Mouse (Mus musculus): ENCODE data around the gene Mylk. TPM values are rescaled to one million over a fixed set of nuclear protein-coding genes. Genes with fewer than 3 reads are reported as not detected.

Mylk gene
- polyA plus RNA-seq, 1 experiment from 2014 or later: 4.4 TPM

DNA sequence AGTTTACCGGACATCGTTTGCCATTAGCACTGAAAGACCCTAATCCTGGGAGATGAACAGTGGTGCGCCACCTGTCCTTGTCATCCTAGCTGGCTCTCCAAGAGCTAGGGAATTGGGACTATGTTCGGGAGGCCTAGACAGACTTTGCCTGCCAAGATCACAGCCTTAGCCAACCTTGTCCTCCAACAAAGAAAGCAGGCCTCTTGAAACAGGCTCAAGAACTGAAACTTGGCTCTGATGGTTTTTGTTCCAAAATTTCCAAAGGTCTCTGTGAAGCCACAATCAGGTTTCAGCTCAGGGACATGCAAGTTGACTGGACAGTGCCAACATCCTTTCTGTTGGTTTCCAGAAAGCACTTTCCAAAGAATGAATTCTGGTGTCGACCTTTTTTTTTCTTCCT is 247.8 kb downstream of the Mylk start:
- Histone ChIP-seq H3K4me3 (ENCODE audit: low read depth, low read length) (no peak overlapping the region), H3K4me1 (replicated peaks; ENCODE audit: control insufficient read depth, insufficient read depth, low read length) (no peaks in the 10 kb centered on the region), H3K4me2 (no peak overlapping the region), H3K9ac (ENCODE audit: low read depth, low read length) (no peak overlapping the region), H3K27me3 (replicated peaks; ENCODE audit: control insufficient read depth, insufficient read depth, low read length) (no peaks in the 10 kb centered on the region), H3K9me3 (ENCODE audit: control insufficient read depth, low read length) (no peaks in the 10 kb centered on the region), H3K36me3 (ENCODE audit: control insufficient read depth, insufficient read depth, low read length) (no peaks in the 10 kb centered on the region), H3K27ac (ENCODE audit: low read depth, low read length) (no peak overlapping the region)
- WGBS: 88% methylated on average over 5 of the region's 5 CpGs
- ATAC-seq (replicated peaks; ENCODE audit: low FRiP score) (no peak), DNase-seq (ENCODE audit: low spot score) (no peak)

DNA sequence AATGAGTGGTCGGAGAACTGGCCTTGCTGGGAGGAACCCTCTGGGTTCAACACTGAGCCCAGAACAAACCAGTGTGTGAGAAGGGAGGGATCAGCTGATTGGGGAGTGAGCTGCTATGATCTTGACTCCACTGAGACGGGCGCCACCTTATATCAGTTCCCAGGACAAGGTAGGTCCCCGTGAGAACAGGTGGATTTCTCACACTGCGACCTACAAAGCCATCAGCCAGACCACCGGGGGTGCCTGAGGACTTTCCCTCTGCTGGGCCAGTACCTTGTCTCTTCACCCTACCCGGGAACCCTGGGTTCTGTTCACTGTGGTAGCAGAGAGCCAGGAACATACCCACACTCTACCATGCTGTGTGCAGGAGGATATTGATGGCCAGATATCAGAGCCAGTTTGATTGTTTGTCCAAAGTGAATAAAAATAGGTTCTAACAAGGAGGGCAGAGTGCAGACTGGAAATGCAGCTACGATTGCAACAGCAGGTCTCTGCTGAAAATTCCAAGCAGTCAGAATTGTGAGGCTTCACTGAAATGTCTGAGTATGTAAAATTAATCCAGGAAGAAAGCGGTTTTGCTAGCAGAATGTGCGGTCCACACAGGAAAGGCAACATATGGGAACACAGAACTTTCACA is 248.8 kb downstream of the Mylk start:
- H3K9ac ChIP-seq (ENCODE audit: low read depth, low read length): no peak overlapping the region
- H3K27ac ChIP-seq (ENCODE audit: low read depth, low read length): no peak overlapping the region
- H3K4me3 ChIP-seq (ENCODE audit: low read depth, low read length): no peak overlapping the region
- no peak overlapping the region for H3K4me2 ChIP-seq
- no peaks in the 10 kb centered on the region for H3K36me3 ChIP-seq (ENCODE audit: control insufficient read depth, insufficient read depth, low read length)
- no peak for ATAC-seq (replicated peaks; ENCODE audit: low FRiP score)
- WGBS: 76% methylated on average over 10 of the region's 10 CpGs
- no peaks in the 10 kb centered on the region for H3K4me1 ChIP-seq (replicated peaks; ENCODE audit: control insufficient read depth, insufficient read depth, low read length)
- no peak for DNase-seq (ENCODE audit: low spot score)
- no peaks in the 10 kb centered on the region for H3K27me3 ChIP-seq (replicated peaks; ENCODE audit: control insufficient read depth, insufficient read depth, low read length)
- H3K9me3 ChIP-seq (ENCODE audit: control insufficient read depth, low read length): no peaks in the 10 kb centered on the region

DNA sequence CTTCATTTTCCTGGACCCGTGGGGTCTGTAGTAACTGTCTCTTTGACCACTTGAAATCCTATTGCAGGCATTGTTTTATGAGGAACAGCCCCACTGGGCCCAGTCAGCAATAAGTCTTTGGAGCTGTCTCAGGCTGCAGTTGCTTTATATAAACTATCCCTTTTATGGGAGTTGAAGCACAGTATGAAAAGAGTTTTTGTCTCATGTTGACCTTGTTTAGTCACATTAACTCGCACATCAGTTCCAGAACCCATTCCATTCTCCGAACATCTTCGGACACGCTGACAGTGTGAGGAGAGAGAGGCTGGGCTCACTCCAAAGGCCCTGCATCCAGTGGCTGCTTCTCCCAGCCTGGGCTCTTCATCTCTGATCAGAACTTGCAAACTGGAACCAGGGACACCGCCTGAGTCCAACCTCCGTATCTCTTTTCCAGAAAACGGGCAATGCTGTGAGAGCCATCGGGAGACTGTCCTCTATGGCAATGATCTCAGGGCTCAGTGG is 249.7 kb downstream of the Mylk start:
- no peak for DNase-seq (ENCODE audit: low spot score)
- no peaks in the 10 kb centered on the region for H3K36me3 ChIP-seq (ENCODE audit: control insufficient read depth, insufficient read depth, low read length)
- no peaks in the 10 kb centered on the region for H3K27me3 ChIP-seq (replicated peaks; ENCODE audit: control insufficient read depth, insufficient read depth, low read length)
- no peak overlapping the region for H3K4me2 ChIP-seq
- no peaks in the 10 kb centered on the region for H3K4me1 ChIP-seq (replicated peaks; ENCODE audit: control insufficient read depth, insufficient read depth, low read length)
- no peak for ATAC-seq (replicated peaks; ENCODE audit: low FRiP score)
- no peak overlapping the region for H3K27ac ChIP-seq (ENCODE audit: low read depth, low read length)
- H3K9ac ChIP-seq (ENCODE audit: low read depth, low read length): no peak overlapping the region
- 85% methylated on average over 9 of the region's 9 CpGs for WGBS
- H3K9me3 ChIP-seq (ENCODE audit: control insufficient read depth, low read length): no peaks in the 10 kb centered on the region
- H3K4me3 ChIP-seq (ENCODE audit: low read depth, low read length): no peak overlapping the region

DNA sequence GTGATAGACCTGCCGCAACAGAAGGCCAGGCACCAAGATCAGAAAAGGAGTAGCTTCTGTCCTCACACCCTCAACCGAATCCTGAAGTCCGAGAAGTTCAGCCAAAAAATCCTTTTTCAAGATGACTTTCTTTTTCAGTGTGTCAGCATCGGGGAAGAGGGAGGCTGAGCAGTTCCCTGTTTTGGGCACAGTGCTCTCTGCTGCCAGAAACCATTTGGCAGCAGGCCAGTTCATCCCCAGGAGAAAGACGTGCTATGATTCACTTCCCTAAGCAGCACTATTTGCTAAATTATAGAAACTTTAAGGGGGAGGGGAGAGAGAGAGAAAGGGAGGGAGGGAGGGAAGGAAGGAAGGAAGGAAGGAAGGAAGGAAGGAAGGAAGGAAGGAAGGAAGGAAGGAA is 251.1 kb downstream of the Mylk start:
- no peaks in the 10 kb centered on the region for H3K36me3 ChIP-seq (ENCODE audit: control insufficient read depth, insufficient read depth, low read length)
- H3K4me2 ChIP-seq: no peak overlapping the region
- no peak overlapping the region for H3K9ac ChIP-seq (ENCODE audit: low read depth, low read length)
- no peak overlapping the region for H3K27ac ChIP-seq (ENCODE audit: low read depth, low read length)
- H3K9me3 ChIP-seq (ENCODE audit: control insufficient read depth, low read length): no peaks in the 10 kb centered on the region
- H3K4me3 ChIP-seq (ENCODE audit: low read depth, low read length): no peak overlapping the region
- no peak for DNase-seq (ENCODE audit: low spot score)
- ATAC-seq (replicated peaks; ENCODE audit: low FRiP score): no peak
- H3K4me1 ChIP-seq (replicated peaks; ENCODE audit: control insufficient read depth, insufficient read depth, low read length): no peaks in the 10 kb centered on the region
- WGBS: 69% methylated on average over 5 of the region's 5 CpGs
- no peaks in the 10 kb centered on the region for H3K27me3 ChIP-seq (replicated peaks; ENCODE audit: control insufficient read depth, insufficient read depth, low read length)

DNA sequence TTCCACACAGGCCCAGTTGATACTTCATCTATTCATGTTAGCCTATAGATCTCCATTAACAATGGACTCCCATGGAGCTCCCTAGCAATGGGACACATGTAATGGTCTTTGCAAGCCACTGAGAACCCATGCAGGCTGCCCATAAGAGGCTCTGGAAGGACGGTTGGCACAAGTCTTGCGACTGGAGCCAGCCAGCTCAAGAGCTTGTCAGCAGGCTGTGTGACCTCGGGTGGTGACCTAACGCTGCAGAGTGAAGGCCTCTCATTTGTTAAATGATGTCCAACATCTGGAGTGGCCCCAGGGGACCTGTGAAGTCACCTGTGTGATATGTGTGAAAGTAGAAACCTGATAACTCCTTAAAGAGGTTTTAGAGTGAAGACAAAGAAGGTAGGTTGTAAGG is 252.0 kb downstream of the Mylk start:
- ATAC-seq (replicated peaks; ENCODE audit: low FRiP score): no peak
- Histone ChIP-seq H3K9me3 (ENCODE audit: control insufficient read depth, low read length) (no peaks in the 10 kb centered on the region), H3K4me3 (ENCODE audit: low read depth, low read length) (no peak overlapping the region), H3K27me3 (replicated peaks; ENCODE audit: control insufficient read depth, insufficient read depth, low read length) (no peaks in the 10 kb centered on the region), H3K36me3 (ENCODE audit: control insufficient read depth, insufficient read depth, low read length) (no peaks in the 10 kb centered on the region), H3K27ac (ENCODE audit: low read depth, low read length) (no peak overlapping the region), H3K4me2 (no peak overlapping the region), H3K9ac (ENCODE audit: low read depth, low read length) (no peak overlapping the region), H3K4me1 (replicated peaks; ENCODE audit: control insufficient read depth, insufficient read depth, low read length) (no peaks in the 10 kb centered on the region)
- 75% methylated on average over 4 of the region's 4 CpGs for WGBS
- no peak for DNase-seq (ENCODE audit: low spot score)

DNA sequence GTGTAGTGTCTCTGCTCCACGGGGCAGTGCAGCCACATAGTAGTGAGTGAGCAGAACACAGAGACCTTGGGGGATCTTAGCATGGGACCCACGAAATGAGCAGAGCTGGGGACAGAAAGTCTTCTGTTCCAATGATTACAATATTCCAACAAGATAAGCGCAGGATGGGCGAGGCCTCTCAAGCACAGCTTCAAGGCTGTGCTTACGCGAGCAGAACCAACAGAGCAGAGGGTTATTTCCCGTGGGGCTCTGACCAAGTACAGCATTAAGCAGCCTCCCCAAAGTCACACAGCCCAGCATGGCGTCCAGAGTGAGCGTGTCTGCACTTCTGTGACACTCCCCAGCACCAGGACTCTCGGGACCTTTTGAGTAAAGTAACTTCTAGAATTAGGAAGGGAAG is 252.6 kb downstream of the Mylk start:
- no peaks in the 10 kb centered on the region for H3K4me1 ChIP-seq (replicated peaks; ENCODE audit: control insufficient read depth, insufficient read depth, low read length)
- H3K9ac ChIP-seq (ENCODE audit: low read depth, low read length): no peak overlapping the region
- H3K9me3 ChIP-seq (ENCODE audit: control insufficient read depth, low read length): no peaks in the 10 kb centered on the region
- H3K4me2 ChIP-seq: no peak overlapping the region
- H3K4me3 ChIP-seq (ENCODE audit: low read depth, low read length): no peak overlapping the region
- no peak overlapping the region for H3K27ac ChIP-seq (ENCODE audit: low read depth, low read length)
- no peaks in the 10 kb centered on the region for H3K36me3 ChIP-seq (ENCODE audit: control insufficient read depth, insufficient read depth, low read length)
- 78% methylated on average over 10 of the region's 10 CpGs for WGBS
- ATAC-seq (replicated peaks; ENCODE audit: low FRiP score) (no peak), DNase-seq (ENCODE audit: low spot score) (no peak)
- no peaks in the 10 kb centered on the region for H3K27me3 ChIP-seq (replicated peaks; ENCODE audit: control insufficient read depth, insufficient read depth, low read length)

DNA sequence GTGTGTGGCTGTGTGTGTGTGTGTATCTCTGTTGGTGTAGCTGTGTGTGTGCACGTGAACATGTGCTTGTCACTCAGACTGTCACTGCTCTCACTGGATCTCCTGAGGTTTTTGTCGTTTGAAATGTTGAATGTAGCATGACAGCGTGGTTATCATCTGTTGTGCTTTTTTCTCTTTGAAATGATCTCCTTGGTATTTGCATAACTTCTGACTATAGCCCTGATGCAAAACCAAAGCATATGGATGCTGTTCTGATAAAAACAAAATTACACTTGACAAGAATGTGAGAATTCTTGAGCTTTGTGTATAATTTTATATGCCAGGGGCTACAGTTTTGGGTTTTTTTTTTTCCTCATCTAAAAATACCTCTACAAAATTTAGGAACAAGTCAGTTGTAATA is 254.0 kb downstream of the Mylk start:
- no peaks in the 10 kb centered on the region for H3K36me3 ChIP-seq (ENCODE audit: control insufficient read depth, insufficient read depth, low read length)
- ATAC-seq (replicated peaks; ENCODE audit: low FRiP score): no peak
- WGBS: 77% methylated on average over 3 of the region's 3 CpGs
- no peaks in the 10 kb centered on the region for H3K9me3 ChIP-seq (ENCODE audit: control insufficient read depth, low read length)
- no peaks in the 10 kb centered on the region for H3K4me1 ChIP-seq (replicated peaks; ENCODE audit: control insufficient read depth, insufficient read depth, low read length)
- H3K9ac ChIP-seq (ENCODE audit: low read depth, low read length): no peak overlapping the region
- H3K4me3 ChIP-seq (ENCODE audit: low read depth, low read length): no peak overlapping the region
- no peak overlapping the region for H3K27ac ChIP-seq (ENCODE audit: low read depth, low read length)
- no peak overlapping the region for H3K4me2 ChIP-seq
- no peaks in the 10 kb centered on the region for H3K27me3 ChIP-seq (replicated peaks; ENCODE audit: control insufficient read depth, insufficient read depth, low read length)
- DNase-seq (ENCODE audit: low spot score): no peak

DNA sequence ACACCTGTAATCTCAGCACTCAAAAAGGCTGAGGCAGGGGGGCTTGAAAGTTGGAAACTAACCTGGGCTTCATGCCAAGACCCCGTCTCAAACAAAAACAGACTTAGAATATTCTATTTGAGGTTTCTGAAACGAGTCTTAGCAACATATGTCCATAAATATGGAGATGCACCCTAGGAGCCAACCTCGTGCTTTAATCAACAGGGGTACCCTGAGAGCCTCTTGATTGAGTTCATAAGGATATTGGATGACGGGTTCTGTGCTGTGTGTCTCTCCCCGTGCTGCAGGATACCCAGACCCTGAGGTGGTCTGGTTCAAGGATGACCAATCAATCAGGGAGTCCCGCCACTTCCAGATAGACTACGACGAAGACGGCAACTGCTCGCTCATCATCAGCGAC is 255.0 kb downstream of the Mylk start:
- no peak for ATAC-seq (replicated peaks; ENCODE audit: low FRiP score)
- Histone ChIP-seq H3K4me1 (replicated peaks; ENCODE audit: control insufficient read depth, insufficient read depth, low read length) (no peaks in the 10 kb centered on the region), H3K9ac (ENCODE audit: low read depth, low read length) (no peak overlapping the region), H3K27me3 (replicated peaks; ENCODE audit: control insufficient read depth, insufficient read depth, low read length) (no peaks in the 10 kb centered on the region), H3K36me3 (ENCODE audit: control insufficient read depth, insufficient read depth, low read length) (no peaks in the 10 kb centered on the region), H3K4me2 (no peak overlapping the region), H3K4me3 (ENCODE audit: low read depth, low read length) (no peak overlapping the region), H3K27ac (ENCODE audit: low read depth, low read length) (no peak overlapping the region), H3K9me3 (ENCODE audit: control insufficient read depth, low read length) (no peaks in the 10 kb centered on the region)
- 53% methylated on average over 11 of the region's 11 CpGs for WGBS
- no peak for DNase-seq (ENCODE audit: low spot score)

DNA sequence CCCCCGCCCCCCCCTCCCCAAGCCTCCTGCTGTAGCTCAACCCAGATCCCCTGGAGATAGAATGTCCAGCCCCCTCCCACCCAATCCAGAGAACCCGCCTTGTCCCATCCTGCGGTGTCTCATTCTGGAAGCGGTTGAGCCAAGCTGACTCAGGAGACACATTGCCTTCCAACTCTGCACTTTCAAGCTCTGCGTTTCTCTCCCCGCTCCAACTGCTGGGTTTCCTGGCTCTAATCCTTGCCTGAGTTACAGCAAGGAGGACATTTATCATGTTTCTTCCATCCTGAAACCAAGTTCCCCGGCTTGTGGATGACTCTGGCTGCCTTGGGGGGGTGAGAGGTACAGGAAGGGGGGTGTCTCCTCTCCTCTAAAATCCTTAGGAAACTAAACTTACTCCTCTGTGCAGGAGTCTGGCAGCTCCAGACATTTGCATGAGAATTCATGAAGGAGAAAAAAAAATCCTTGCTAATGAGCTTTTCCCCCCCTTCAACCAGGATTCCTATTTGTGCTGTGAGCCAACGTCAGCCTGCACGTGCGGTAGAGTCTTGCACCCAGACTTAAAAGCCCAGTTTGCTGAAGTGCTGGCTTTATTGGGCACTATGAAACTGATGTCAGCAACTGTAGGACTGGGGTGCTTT is 256.0 kb downstream of the Mylk start:
- 26% methylated on average over 10 of the region's 10 CpGs for whole genome bisulfite sequencing
- ATAC-seq (replicated peaks; ENCODE audit: low FRiP score): no peak
- Histone ChIP-seq H3K4me1 (replicated peaks; ENCODE audit: control insufficient read depth, insufficient read depth, low read length) (no peaks in the 10 kb centered on the region), H3K9ac (ENCODE audit: low read depth, low read length) (no peak overlapping the region), H3K27ac (ENCODE audit: low read depth, low read length) (no peak overlapping the region), H3K9me3 (ENCODE audit: control insufficient read depth, low read length) (no peaks in the 10 kb centered on the region), H3K4me2 (no peak overlapping the region), H3K36me3 (ENCODE audit: control insufficient read depth, insufficient read depth, low read length) (no peaks in the 10 kb centered on the region), H3K4me3 (ENCODE audit: low read depth, low read length) (no peak overlapping the region), H3K27me3 (replicated peaks; ENCODE audit: control insufficient read depth, insufficient read depth, low read length) (no peaks in the 10 kb centered on the region)
- no peak for DNase-seq (ENCODE audit: low spot score)
